Mouse (Mus musculus) brain, embryonic 14.5 days (tissue): ENCODE data around the gene Nuak1.

Experiments used
- CTCF ChIP-seq: fragments of 200-500 bp; IDR thresholded peaks from 2 replicates; pipeline ENCODE4 v1.5.1; 2012; ENCODE audit warnings: inconsistent platforms, mild to moderate bottlenecking, moderate library complexity, borderline replicate concordance; ENCODE audit not compliant: insufficient read depth, insufficient read length; ENCODE audit errors: extremely low read depth
- POLR2A ChIP-seq: fragments of 200-500 bp; IDR thresholded peaks from 2 replicates; pipeline ENCODE4 v1.6.1; 2012; ENCODE audit warnings: mild to moderate bottlenecking, inconsistent platforms, borderline replicate concordance; ENCODE audit not compliant: poor library complexity, insufficient read depth, insufficient read length, severe bottlenecking; ENCODE audit errors: extremely low read depth

- TF ChIP-seq CTCF, result no peak
- TF ChIP-seq POLR2A, result no peak
These were observed 39.2 kb downstream of the Nuak1 start for GRCm38 (mm10) chr10:84401189-84401588.
